Mouse (Mus musculus) monocyte, adult 5-6 weeks (primary cell): Measurements from ENCODE around the gene Matk. TPM values are rescaled to one million over a fixed set of nuclear protein-coding genes. Genes with fewer than 3 reads are reported as not detected.
A peak's percentile ranks its signal among the peaks of the same experiment; 100 is the strongest.

Experiments
- ATAC-seq: fragments of 153-309, 156-312 bp; replicated peaks from 2 replicates; pipeline ENCODE4 v1.8.0; 2017; ENCODE audit warnings: mild to moderate bottlenecking; ENCODE audit not compliant: low TSS enrichment, insufficient number of reproducible peaks, severe bottlenecking, poor library complexity, low FRiP score
- total RNA-seq: library from RNA; stranded (forward); fragments of 200-1000, 200-491, 200-594 nt; gene quantifications from 3 replicates; pipeline ENCODE4 v1.2.3, GENCODE M21; 2017

Matk gene
- total RNA-seq, 1 experiment from 2014 or later, result 29.6 TPM

GRCm38 (mm10) chr10:81272356-81272755 is 19.6 kb downstream of the Matk start:
- ATAC-seq, result no peak

DNA sequence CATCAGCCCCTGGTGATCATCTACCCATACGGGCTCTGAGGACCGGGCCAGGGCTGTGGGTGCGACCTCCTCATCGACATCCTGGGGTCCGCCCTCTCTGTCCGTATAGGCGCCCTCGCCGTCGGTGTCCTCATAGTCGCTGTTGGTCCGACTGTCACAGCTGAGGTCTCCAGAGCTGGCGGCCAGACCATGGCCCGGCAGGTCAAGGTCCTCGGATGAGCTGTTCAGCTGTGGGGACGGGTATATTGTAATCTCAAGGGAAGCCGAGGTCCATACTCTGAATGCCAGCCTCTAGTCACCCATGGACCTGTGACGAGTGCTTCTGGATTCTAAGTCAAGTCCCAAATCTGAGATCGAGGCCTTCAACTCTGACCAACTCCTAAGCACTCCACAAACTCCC is 21.1 kb downstream of the Matk start:
- no peak for ATAC-seq

DNA sequence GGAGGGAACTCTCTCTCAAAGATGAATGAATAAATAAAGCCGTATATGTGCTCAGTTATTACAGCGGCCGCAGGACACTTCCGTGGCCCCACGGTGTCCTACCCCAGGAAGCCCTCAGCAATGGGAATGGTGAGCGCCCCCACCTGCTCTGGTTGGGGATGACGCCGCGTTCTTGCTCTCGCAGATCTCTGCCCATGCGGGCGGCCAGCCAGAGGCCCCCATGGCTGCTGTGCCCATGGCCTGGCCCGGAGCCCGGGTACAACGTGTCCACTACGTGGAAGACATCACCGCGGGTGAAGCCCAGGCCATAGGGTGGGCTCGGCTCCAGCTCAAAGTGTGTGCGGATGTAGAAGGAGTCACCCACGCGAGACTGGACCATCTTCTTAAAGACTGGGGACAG is 24.9 kb downstream of the Matk start:
- no peak for ATAC-seq

GRCm38 (mm10) chr10:81279496-81279895 is 26.8 kb downstream of the Matk start:
- no peak for ATAC-seq

DNA sequence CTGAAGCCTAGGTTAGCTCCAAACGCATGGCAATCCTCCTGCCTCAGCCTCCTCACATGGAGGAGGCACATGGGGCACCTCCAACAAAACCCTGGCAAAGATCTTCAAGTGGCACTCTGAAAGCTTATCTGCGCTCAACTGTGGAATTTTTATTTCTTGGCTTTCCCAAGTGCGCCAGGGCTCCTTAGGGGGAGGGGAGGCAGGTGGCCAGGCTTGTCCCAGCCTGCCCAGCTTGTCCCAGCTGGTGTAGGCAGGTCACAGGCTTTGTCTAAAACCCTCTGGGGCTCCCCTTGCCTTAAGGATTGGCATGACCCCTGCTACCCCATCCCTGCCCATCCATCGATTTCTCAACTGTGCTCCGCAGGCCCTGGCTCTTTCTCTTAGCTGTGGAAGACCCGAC is 31.5 kb downstream of the Matk start:
- no peak for ATAC-seq

- no peak for ATAC-seq
These were observed 32.0 kb downstream of the Matk start for GRCm38 (mm10) chr10:81284719-81285118.

DNA sequence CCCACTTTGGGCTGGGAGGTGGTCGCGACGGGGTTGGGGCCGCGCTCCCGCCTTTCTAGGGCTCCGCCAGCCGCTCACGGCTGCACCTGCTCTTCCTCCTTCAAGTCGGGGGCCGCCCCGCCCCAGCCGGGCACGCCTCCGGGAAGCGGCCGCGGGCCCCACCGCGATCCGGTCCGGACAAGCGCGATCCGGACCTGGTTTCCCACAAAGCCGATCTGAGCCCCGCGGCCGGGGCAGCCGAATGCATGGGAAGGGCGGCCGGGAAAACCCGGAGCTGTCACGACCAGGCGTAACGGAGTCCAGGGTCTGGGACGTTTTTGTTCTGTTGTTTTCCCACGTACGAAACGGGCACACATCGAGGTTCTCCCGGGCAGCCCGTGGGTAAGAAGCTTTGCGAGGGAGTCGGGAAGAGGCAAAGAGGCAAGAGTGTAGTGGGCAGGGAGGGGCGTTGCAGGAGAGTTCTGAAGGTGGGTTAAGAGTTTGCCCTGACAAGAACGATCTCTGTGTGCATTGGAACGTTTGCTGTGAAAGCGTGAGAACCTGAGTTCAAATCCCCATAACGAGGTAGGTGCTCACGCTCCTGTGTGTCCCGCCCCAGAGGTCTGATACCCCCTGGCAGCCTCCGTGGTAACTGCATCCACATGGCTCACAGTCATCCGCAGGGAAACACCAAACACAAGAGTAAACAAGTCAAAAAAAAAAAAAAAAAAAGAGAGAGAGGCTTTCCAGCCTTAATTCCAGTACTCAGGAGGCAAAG is 33.1 kb downstream of the Matk start:
- peak; percentile 73 for ATAC-seq

DNA sequence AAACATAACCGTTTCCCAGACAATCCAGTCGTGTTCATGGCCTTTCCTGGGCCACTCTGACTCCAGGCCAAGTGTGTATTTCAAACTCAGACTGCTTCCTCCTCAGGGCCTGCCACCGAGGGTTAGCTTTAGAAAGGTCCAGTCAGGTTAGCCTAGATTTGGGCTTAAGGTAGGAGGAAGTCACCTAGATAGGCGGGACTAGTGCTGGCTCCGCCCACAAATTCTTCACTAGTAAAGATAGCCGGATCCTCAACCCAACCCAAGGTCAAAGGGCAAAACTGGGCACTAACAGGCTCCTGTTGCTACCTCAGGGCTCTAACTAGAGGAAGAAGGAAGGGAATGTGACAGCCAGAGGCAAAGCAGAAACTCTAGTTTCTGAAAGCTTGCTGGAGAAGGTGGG is 33.9 kb downstream of the Matk start:
- no peak for ATAC-seq

DNA sequence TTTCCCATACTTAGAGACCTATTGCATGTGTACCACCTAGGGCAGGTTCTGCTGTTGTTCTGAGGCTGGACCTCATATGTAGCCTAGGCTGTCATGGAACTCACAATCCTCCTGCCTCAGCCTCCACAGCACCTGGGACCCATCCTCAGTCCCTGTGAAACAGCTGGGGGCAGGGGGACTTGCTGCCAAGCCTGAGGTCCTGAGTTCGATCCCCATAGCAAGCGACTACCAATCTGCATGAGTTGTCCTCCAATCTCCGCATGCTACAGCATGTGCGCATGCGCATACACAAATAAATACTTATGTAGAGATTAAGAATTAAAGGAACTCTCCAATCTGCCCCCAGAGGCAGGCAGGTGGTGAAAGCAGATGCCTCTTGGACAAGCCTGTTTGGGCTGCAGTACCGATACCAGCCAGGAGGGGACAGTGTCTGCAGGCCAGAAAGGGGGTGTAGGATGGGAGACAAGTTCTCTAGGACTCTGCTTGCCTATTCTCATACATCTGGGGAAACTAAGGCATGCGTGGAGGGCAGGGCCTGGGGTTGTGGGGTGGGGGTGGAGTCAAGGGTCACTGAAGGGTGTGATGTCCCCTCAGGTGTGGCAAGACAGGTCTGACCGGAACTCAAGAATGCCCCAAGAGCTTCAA is 34.9 kb downstream of the Matk start:
- no peak for ATAC-seq

GRCm38 (mm10) chr10:81288601-81289000 is 35.9 kb downstream of the Matk start:
- ATAC-seq, result no peak

DNA sequence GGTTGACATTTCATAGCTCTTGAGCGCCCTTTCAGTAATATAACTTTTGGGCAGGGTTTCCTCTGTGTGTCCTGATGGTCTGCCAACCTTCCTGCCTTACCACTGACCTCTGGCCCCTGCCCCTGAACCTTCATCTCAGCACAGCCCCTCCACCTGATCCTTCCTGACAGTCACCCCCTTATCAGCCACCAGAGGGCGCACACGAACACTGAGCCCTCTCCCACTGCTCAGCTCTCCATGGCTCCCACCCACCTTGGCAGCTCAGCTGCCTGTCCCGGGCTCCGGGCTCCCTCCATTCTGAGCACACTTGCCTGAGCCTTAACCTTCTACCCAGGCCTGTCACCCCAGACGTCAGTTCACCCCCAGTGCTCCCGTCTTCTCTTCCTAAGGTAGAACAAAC is 36.5 kb downstream of the Matk start:
- no peak for ATAC-seq

- no peak for ATAC-seq
These were observed 37.1 kb downstream of the Matk start for GRCm38 (mm10) chr10:81289811-81290210.

DNA sequence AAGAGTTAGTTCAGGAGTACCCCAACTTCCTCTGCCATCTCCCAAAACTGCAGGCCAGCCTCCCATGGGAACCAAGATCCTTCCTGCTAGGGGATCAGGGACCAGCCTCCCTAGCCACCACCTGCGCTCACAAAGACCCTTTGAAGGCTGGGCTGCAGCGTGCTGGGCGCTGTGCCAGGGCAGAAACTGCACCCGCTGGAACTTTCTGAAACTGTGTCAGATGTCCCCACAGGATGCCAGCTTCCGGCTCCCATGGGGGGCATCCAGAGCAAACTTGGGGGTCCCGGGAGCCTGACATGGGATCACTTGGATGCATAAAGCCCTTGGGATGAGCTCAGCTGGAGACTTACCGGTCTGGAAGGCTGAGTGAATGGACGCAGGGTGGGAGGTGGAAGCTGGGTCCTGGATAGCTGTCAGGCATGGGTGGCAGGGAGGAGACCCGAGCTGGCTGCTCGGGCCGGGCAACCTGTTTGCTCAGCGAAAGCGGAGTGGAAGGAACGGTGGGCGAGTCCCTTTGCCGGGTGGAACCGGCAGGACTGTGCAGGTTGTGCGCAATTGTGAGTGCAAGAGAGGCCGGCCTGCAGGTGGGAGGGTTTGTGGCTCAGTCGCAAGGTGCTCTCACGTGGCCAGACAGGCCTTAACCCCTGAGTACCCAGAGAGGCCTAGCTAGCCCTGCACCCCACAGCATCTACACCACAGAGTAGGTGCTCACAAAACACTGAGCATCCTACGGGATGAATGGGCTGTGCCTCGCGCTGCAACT is 38.1 kb downstream of the Matk start:
- ATAC-seq, result no peak

- 0 out of 2 replicates have a peak, but pooled peaks have one; percentile 6 for ATAC-seq
These were observed 38.9 kb downstream of the Matk start, which contains the start of gene Tjp3 for GRCm38 (mm10) chr10:81291511-81292104. Gene Tjp3, minus strand, starts transcription at chr10:81291581.

- peak; percentile 78 for ATAC-seq
These were observed 40.0 kb downstream of the Matk start, which contains the start of gene Pip5k1c for GRCm38 (mm10) chr10:81292554-81293333. Gene Pip5k1c, plus strand, starts transcription at chr10:81292963.

- ATAC-seq, result no peak
These were observed 40.7 kb downstream of the Matk start for GRCm38 (mm10) chr10:81293334-81294030.

DNA sequence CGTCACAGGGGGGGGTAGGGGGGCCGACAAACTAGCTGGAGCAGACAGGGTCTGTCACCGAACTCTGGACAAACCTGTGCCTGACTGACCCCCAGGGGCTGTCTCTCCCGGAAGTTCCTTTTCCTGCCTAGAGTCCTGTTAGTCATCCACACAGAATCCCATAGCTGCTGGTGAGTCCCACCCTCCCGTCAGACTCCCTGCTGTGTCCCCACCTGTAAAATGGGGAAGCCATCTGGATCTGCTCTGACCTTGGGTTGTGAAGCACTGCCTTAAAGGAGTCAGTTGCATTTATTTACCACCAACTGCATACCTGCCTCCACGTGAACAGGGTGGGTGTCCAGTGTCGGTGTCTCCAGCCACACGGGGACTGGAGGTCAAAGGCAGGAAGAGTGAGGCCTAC is 41.7 kb downstream of the Matk start:
- no peak for ATAC-seq

DNA sequence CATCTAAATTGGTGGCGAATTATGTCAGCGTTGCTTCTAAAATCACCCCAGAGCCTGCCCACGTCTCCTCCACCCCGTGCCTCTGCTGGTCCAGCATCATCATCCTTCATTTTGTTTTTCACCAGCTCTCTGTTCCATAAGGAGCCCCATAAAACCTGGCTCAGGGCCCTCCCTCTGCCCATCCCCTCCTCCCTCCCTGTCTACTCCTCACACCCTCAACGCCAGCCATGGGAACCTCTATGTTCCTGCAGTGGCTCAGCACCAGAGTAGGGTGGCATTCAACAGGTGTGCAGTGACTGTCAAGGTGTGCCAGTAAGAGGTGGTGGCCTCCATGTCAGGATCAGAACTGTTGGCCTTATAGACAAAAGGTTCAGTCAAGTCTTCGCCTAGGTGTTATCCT is 42.5 kb downstream of the Matk start:
- ATAC-seq, result no peak
